Mouse (Mus musculus) midbrain, postnatal 0 days (tissue): ENCODE measurements at regions not wholly inside any gene's neighbourhood (a gene's known extent, or its start where the extent isn't known, plus 50 kb on each side); places are given as distances from the start of the nearest gene placed in this dataset.

ENCODE experiments used
- ATAC-seq: fragments of 200-750 bp; cut with Nextera tagmentation; 2 replicates; pipeline ENCODE4 v1.8.0; 2017; ENCODE audit warnings: moderate number of reproducible peaks, mild to moderate bottlenecking, moderate TSS enrichment, moderate library complexity; ENCODE audit not compliant: low FRiP score
- DNase-seq: peaks from one replicate; pipeline ENCODE4 v3.0.0-alpha.2; 2015; ENCODE audit warnings: low spot score
- H3K27ac ChIP-seq: fragments of 300-500 bp; sonication (generic); 2 replicates; pipeline ENCODE4 v1.5.1; 2014; ENCODE audit warnings: low read depth, mild to moderate bottlenecking, low read length, mixed read lengths
- H3K27me3 ChIP-seq: fragments of 300-500 bp; sonication (generic); 2 replicates; pipeline ENCODE4 v1.6.1; 2014; ENCODE audit warnings: low read length, control low read depth, mixed read lengths; ENCODE audit not compliant: insufficient read depth
- H3K36me3 ChIP-seq: fragments of 300-500 bp; sonication (generic); 2 replicates; pipeline ENCODE4 v1.6.1; 2014; ENCODE audit warnings: low read length, control low read depth, mixed read lengths; ENCODE audit not compliant: insufficient read depth
- H3K4me1 ChIP-seq: fragments of 300-500 bp; sonication (generic); 2 replicates; pipeline ENCODE4 v1.6.1; 2014; ENCODE audit warnings: mild to moderate bottlenecking, control low read depth, antibody characterized with exemption, low read length, mixed read lengths; ENCODE audit not compliant: insufficient read depth
- H3K4me2 ChIP-seq: fragments of 300-500 bp; sonication (generic); 2 replicates; pipeline ENCODE4 v1.6.1; 2014; ENCODE audit warnings: low read depth, mild to moderate bottlenecking, low read length, mixed read lengths; ENCODE audit not compliant: poor library complexity, severe bottlenecking
- H3K4me3 ChIP-seq: fragments of 300-500 bp; sonication (generic); 2 replicates; pipeline ENCODE4 v1.5.1; 2014; ENCODE audit warnings: low read depth, mild to moderate bottlenecking, low read length, moderate library complexity
- H3K9ac ChIP-seq: fragments of 300-500 bp; sonication (generic); replicated peaks from 2 replicates; pipeline ENCODE4 v1.6.1; 2014; ENCODE audit warnings: mild to moderate bottlenecking, low read length, moderate library complexity, mixed read lengths; ENCODE audit not compliant: poor library complexity, severe bottlenecking
- H3K9me3 ChIP-seq: fragments of 300-500 bp; sonication (generic); 2 replicates; pipeline ENCODE4 v1.6.1; 2016; ENCODE audit warnings: low read length, control low read depth
- CTCF ChIP-seq: IDR thresholded peaks from 2 replicates; pipeline ENCODE4 v1.5.1; 2016; ENCODE audit warnings: antibody characterized with exemption, mild to moderate bottlenecking
- WGBS: fragments of 180-500 bp; shearing (Covaris S2); extraction: QIAGEN DNeasy Blood & Tissue Kit; methylation state at CpG from one replicate; pipeline ENCODE4 v1.1.7; 2014; 5-methylcytosine and 5-hydroxymethylcytosine counted together

- Histone ChIP-seq H3K27ac (no peak overlapping the region), H3K4me3 (no peak overlapping the region), H3K9ac (no peak overlapping the region), H3K27me3 (no peaks in the 10 kb centered on the region), H3K4me2 (no peak overlapping the region), H3K9me3 (no peaks in the 10 kb centered on the region), H3K4me1 (no peaks in the 10 kb centered on the region), H3K36me3 (no peaks in the 10 kb centered on the region)
- WGBS, result 27% methylated on average over 3 of the region's 3 CpGs
- TF ChIP-seq CTCF, result no peak
- DNase-seq (no peak), ATAC-seq (no peak)
Measured at GRCm38 (mm10) chr1:90524641-90525220, 78.0 kb upstream of the Cops8 start.

GRCm38 (mm10) chr1:90526311-90526710, 76.5 kb upstream of the Cops8 start:
- DNase-seq (no peak), ATAC-seq (no peak)
- H3K9me3 ChIP-seq, result no peaks in the 10 kb centered on the region
- no peak overlapping the region for H3K4me2 ChIP-seq
- no peak for TF ChIP-seq CTCF
- H3K4me1 ChIP-seq, result no peaks in the 10 kb centered on the region
- H3K36me3 ChIP-seq, result no peaks in the 10 kb centered on the region
- H3K27ac ChIP-seq, result no peak overlapping the region
- H3K27me3 ChIP-seq, result no peaks in the 10 kb centered on the region
- no peak overlapping the region for H3K9ac ChIP-seq
- WGBS, result 71% methylated on average over 7 of the region's 7 CpGs
- no peak overlapping the region for H3K4me3 ChIP-seq

- Histone ChIP-seq H3K27ac (no peak overlapping the region), H3K4me3 (no peak overlapping the region), H3K4me2 (no peak overlapping the region), H3K9me3 (no peaks in the 10 kb centered on the region), H3K4me1 (no peaks in the 10 kb centered on the region), H3K27me3 (0 out of 2 replicates have a peak, but pooled peaks cover 2% of the 10 kb centered on the region), H3K36me3 (no peaks in the 10 kb centered on the region), H3K9ac (no peak overlapping the region)
- 78% methylated on average over 11 of the region's 11 CpGs for whole genome bisulfite sequencing
- DNase-seq (no peak), ATAC-seq (no peak)
- TF ChIP-seq CTCF, result no peak
Measured at GRCm38 (mm10) chr1:90527947-90528717, 74.6 kb upstream of the Cops8 start.

GRCm38 (mm10) chr1:90533481-90533880, 69.3 kb upstream of the Cops8 start:
- 90% methylated on average over 6 of the region's 6 CpGs for WGBS
- no peaks in the 10 kb centered on the region for H3K36me3 ChIP-seq
- H3K9ac ChIP-seq, result no peak overlapping the region
- no peak overlapping the region for H3K27ac ChIP-seq
- no peak overlapping the region for H3K4me3 ChIP-seq
- no peak for ATAC-seq
- DNase-seq, result no peak
- H3K4me1 ChIP-seq, result no peaks in the 10 kb centered on the region
- TF ChIP-seq CTCF, result no peak
- H3K4me2 ChIP-seq, result no peak overlapping the region
- H3K9me3 ChIP-seq, result no peaks in the 10 kb centered on the region
- 0 out of 2 replicates have a peak, but pooled peaks cover 2% of the 10 kb centered on the region for H3K27me3 ChIP-seq

GRCm38 (mm10) chr1:90536105-90536504, 66.7 kb upstream of the Cops8 start:
- DNase-seq, result no peak
- Histone ChIP-seq H3K4me1 (no peaks in the 10 kb centered on the region), H3K9ac (no peak overlapping the region), H3K9me3 (no peaks in the 10 kb centered on the region), H3K4me3 (no peak overlapping the region), H3K27ac (no peak overlapping the region), H3K36me3 (no peaks in the 10 kb centered on the region), H3K4me2 (no peak overlapping the region), H3K27me3 (0 out of 2 replicates have a peak, but pooled peaks cover 2% of the 10 kb centered on the region)
- no peak for TF ChIP-seq CTCF
- no peak for ATAC-seq
